Mouse (Mus musculus): ENCODE results near the gene Rchy1. TPM values are rescaled to one million over a fixed set of nuclear protein-coding genes. Genes with fewer than 3 reads are reported as not detected.

Gene Rchy1
- 103 TPM for polyA plus RNA-seq (2017; shearing (Covaris generic))

DNA sequence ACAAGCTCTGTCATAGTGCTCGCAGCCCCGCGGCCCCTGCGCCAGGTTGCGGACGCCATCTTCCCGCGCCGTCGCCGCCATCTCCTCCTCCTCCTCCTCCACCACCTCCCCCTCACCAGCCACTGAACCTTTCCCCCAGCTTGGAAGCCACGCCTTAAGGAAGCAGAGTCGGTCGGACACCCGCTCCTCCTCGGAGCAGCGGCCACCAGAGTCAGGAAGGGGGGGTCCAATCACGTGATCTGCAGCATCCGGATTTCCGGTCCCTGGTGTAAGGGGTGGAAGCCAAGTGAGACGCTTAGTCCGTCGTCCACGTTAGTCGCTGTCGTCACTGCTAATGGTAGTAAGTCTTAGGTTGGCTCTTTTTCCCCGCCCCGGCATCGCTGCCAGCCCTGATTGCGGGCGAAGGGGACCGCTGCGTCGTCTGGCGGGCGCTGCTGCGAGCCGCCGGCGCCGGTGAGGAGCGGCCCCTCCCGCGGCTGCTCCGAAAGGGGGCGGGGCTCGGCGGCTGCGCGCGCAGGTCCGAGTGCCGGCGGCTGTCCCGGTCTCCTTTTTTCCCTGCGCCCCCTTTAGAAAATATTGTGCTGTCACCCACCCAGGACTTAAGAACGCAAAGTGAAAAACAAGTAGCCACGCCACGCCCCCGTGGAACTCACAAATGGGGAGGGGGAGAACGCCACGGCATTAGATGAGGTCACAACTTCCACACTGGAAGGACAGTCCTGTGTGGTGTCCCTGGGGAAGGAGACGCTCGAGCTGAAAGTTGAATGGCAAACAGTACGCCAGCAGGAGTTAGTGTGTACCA, at the start of gene Rchy1:
TSS of gene Rchy1 (minus strand) at position 430 of the 802 bp plus-strand sequence.

GRCm38 (mm10) chr5:91987236-91987635, 24.4 kb upstream of the Rchy1 start, which contains the start of gene Odaph:
Gene Odaph, plus strand, starts transcription at chr5:91987475.

Other genes with a start within 250 kb of the Rchy1 start
- not detected for gene Odaph, start 24.4 kb upstream of the Rchy1 start, polyA plus RNA-seq (2017; shearing (Covaris generic))
- 1.9 TPM for gene Cdkl2, start 80.8 kb upstream of the Rchy1 start, polyA plus RNA-seq (2017; shearing (Covaris generic))
- 210 TPM for gene G3bp2, start 120.7 kb upstream of the Rchy1 start, polyA plus RNA-seq (2017; shearing (Covaris generic))
- gene Uso1, start 174.9 kb upstream of the Rchy1 start, polyA plus RNA-seq (2017; shearing (Covaris generic)) = 50.2 TPM

Measured in effector memory CD4-positive, alpha-beta T cell, adult 5 months (primary cell).